Mouse (Mus musculus): ENCODE results near the gene Rpl38. TPM values are rescaled to one million over a fixed set of nuclear protein-coding genes. Genes with fewer than 3 reads are reported as not detected.

Gene Rpl38
- 1,440 and 1,641 TPM in 2 replicates for polyA plus RNA-seq (2014; fragmentation: Nextera tagmentation; extraction: Ambion mirVana)

DNA sequence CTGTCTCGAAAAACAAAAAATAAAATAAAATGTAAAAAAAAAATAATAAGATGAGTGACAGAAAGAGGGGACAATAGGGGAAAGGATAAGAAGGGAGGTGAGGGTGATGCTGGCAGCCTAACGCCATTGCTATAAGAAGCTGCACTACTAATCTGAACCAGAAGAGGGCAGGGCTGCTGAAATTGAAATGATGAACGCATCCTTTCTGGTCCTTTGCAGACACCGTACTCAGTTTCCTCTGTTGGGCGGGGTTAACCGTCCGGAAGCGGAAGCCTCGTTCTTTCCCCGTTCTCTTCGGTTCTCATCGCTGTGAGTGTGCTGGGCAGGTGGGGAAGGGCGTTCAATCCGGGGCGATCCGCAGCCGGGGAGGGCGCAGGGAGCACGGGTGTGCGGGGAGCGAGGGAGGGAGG lies at the start of gene Rpl38:
TSS of gene Rpl38 (plus strand) at position 224 of the 410 bp plus-strand sequence.
- H3K9ac ChIP-seq (ENCODE audit: low read depth, low read length), result peak within 1 kb of the TSS; percentile 96
- no peaks in the 10 kb centered on the region for H3K9me3 ChIP-seq (ENCODE audit: control insufficient read depth, low read length)
- WGBS, result 0% methylated on average over 18 of the region's 21 CpGs

DNA sequence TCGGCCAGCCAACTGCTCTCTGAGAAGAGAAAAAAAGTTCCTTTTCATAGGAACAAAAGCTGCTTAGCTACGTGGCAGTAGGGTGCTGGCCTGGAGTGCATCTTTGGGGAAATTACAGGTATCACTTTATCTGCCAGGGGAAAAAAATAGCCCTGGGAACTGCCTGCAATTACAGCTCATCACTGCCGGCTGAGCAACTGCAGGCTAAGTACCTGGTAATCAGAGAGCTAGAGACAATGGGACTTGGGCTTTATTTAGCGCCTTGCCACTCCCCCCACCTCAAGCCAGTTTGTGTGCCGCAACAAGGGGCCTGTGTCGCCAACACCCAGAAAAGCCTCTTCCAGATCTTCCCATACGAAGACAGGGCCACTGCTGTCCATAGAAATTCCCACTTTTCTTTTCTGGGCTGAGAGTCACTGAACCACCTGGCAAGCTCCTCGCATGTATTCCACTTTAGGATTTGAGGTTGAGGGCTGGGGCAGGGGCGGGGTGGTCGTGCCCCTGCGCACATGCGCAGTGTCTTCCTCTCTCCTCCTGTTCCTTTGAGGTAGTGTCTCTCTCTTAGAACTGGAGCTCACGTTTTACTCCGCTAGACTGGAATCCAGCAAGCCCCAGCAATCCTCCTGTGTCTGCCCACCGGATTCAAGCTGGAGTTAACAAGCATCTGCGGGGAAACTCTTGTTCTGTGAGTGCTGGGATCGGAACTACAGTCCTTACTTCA lies 49.5 kb upstream of the Rpl38 start:
- H3K36me3 ChIP-seq (ENCODE audit: control insufficient read depth, insufficient read depth, low read length), result no peaks in the 10 kb centered on the region
- no peak overlapping the region for H3K27ac ChIP-seq (ENCODE audit: low read depth, low read length)
- ATAC-seq (replicated peaks; ENCODE audit: low FRiP score), result no peak
- H3K4me1 ChIP-seq (replicated peaks; ENCODE audit: control insufficient read depth, insufficient read depth, low read length), result no peaks in the 10 kb centered on the region
- H3K9ac ChIP-seq (ENCODE audit: low read depth, low read length), result no peak overlapping the region
- no peaks in the 10 kb centered on the region for H3K27me3 ChIP-seq (replicated peaks; ENCODE audit: control insufficient read depth, insufficient read depth, low read length)
- DNase-seq (ENCODE audit: low spot score), result no peak
- no peak overlapping the region for H3K4me3 ChIP-seq (ENCODE audit: low read depth, low read length)
- H3K9me3 ChIP-seq (ENCODE audit: control insufficient read depth, low read length), result no peaks in the 10 kb centered on the region
- H3K4me2 ChIP-seq, result no peak overlapping the region
- WGBS, result 47% methylated on average over 17 of the region's 17 CpGs

More for the DNA sequence above, at the start of gene Rpl38:
- H3K27me3 ChIP-seq (replicated peaks; ENCODE audit: control insufficient read depth, insufficient read depth, low read length), result peaks cover 4% of the 10 kb centered on the region; the same call in 1 of the 2 replicates
- DNase-seq (ENCODE audit: low spot score) (peak; percentile 86), ATAC-seq (replicated peaks; ENCODE audit: low FRiP score) (peak; percentile 82)
- H3K4me2 ChIP-seq, result peak within 1 kb of the TSS; percentile 95
- peak within 1 kb of the TSS; percentile 77 for H3K4me3 ChIP-seq (ENCODE audit: low read depth, low read length)
- H3K4me1 ChIP-seq (replicated peaks; ENCODE audit: control insufficient read depth, insufficient read depth, low read length), result peaks cover 26% of the 10 kb centered on the region
- peaks cover 30% of the 10 kb centered on the region for H3K36me3 ChIP-seq (ENCODE audit: control insufficient read depth, insufficient read depth, low read length)
- H3K27ac ChIP-seq (ENCODE audit: low read depth, low read length), result peak within 1 kb of the TSS; percentile 90

GRCm38 (mm10) chr11:114626071-114626690 lies 42.1 kb upstream of the Rpl38 start:
- Histone ChIP-seq H3K36me3 (ENCODE audit: control insufficient read depth, insufficient read depth, low read length) (no peaks in the 10 kb centered on the region), H3K4me1 (replicated peaks; ENCODE audit: control insufficient read depth, insufficient read depth, low read length) (no peaks in the 10 kb centered on the region), H3K27ac (ENCODE audit: low read depth, low read length) (no peak overlapping the region), H3K4me3 (ENCODE audit: low read depth, low read length) (no peak overlapping the region), H3K4me2 (no peak overlapping the region), H3K27me3 (replicated peaks; ENCODE audit: control insufficient read depth, insufficient read depth, low read length) (no peaks in the 10 kb centered on the region), H3K9ac (ENCODE audit: low read depth, low read length) (no peak overlapping the region), H3K9me3 (ENCODE audit: control insufficient read depth, low read length) (peaks cover 3% of the 10 kb centered on the region; the same call in 1 of the 2 replicates)
- DNase-seq (ENCODE audit: low spot score) (no peak), ATAC-seq (replicated peaks; ENCODE audit: low FRiP score) (no peak)
- WGBS, result 86% methylated on average over 13 of the region's 13 CpGs

DNA sequence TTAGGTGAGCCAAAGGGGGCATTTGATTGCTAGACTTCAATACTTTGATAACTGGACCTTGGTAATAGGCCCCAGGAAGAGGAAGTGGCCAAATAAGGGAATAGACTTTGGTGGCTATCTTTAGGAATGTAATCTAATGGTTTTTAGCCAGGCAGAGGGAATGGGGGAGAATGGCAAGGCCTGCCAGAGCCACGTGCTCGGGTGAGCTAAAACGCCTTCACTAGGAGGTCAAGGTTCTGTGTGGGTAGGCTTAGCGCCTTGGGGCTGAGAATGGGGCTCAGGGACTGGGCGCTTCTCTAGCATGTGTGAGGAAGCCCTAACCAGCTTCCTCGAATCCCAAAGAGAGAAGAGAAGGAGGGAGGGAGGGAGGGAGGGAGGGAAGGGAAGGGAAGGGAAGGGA lies 41.3 kb upstream of the Rpl38 start:
- Histone ChIP-seq H3K9me3 (ENCODE audit: control insufficient read depth, low read length) (peaks cover 3% of the 10 kb centered on the region; the same call in 1 of the 2 replicates), H3K4me2 (no peak overlapping the region), H3K4me3 (ENCODE audit: low read depth, low read length) (no peak overlapping the region), H3K4me1 (replicated peaks; ENCODE audit: control insufficient read depth, insufficient read depth, low read length) (no peaks in the 10 kb centered on the region), H3K9ac (ENCODE audit: low read depth, low read length) (no peak overlapping the region), H3K36me3 (ENCODE audit: control insufficient read depth, insufficient read depth, low read length) (no peaks in the 10 kb centered on the region), H3K27me3 (replicated peaks; ENCODE audit: control insufficient read depth, insufficient read depth, low read length) (0 out of 2 replicates have a peak, but pooled peaks cover 2% of the 10 kb centered on the region), H3K27ac (ENCODE audit: low read depth, low read length) (no peak overlapping the region)
- ATAC-seq (replicated peaks; ENCODE audit: low FRiP score), result no peak
- no peak for DNase-seq (ENCODE audit: low spot score)
- 48% methylated on average over 4 of the region's 6 CpGs for WGBS

DNA sequence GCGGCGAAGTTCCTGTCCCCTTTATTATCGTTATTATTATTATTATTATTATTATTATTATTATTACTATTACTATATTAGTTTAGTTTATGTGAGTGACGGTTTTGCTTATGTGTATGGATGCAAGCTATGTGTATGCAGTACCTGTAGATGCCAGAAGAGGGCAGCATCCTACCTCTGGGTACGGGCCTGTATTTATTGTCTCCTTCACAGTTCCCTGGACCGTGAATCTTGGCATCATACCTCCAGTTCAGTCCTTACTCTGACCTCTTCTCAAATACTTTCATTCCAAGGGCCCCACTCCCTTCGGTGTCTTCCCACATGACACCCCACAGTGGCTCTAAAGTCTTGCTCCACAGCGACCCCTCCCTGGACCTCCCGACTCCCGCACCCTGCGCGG lies 40.3 kb upstream of the Rpl38 start:
- Histone ChIP-seq H3K27ac (ENCODE audit: low read depth, low read length) (no peak overlapping the region), H3K27me3 (replicated peaks; ENCODE audit: control insufficient read depth, insufficient read depth, low read length) (0 out of 2 replicates have a peak, but pooled peaks cover 2% of the 10 kb centered on the region), H3K9me3 (ENCODE audit: control insufficient read depth, low read length) (peaks cover 3% of the 10 kb centered on the region; the same call in 1 of the 2 replicates), H3K9ac (ENCODE audit: low read depth, low read length) (no peak overlapping the region), H3K4me1 (replicated peaks; ENCODE audit: control insufficient read depth, insufficient read depth, low read length) (no peaks in the 10 kb centered on the region), H3K36me3 (ENCODE audit: control insufficient read depth, insufficient read depth, low read length) (no peaks in the 10 kb centered on the region), H3K4me2 (no peak overlapping the region), H3K4me3 (ENCODE audit: low read depth, low read length) (no peak overlapping the region)
- 68% methylated on average over 12 of the region's 12 CpGs for WGBS
- DNase-seq (ENCODE audit: low spot score), result no peak
- ATAC-seq (replicated peaks; ENCODE audit: low FRiP score), result no peak

GRCm38 (mm10) chr11:114630044-114630443 lies 38.3 kb upstream of the Rpl38 start:
- 71% methylated on average over 5 of the region's 5 CpGs for WGBS
- no peak for ATAC-seq (replicated peaks; ENCODE audit: low FRiP score)
- H3K27ac ChIP-seq (ENCODE audit: low read depth, low read length), result no peak overlapping the region

GRCm38 (mm10) chr11:114632266-114632665 lies 36.1 kb upstream of the Rpl38 start:
- WGBS, result 73% methylated on average over 8 of the region's 8 CpGs
- ATAC-seq (replicated peaks; ENCODE audit: low FRiP score), result no peak
- H3K36me3 ChIP-seq (ENCODE audit: control insufficient read depth, insufficient read depth, low read length), result no peaks in the 10 kb centered on the region
- peaks cover 10% of the 10 kb centered on the region; the same call in 1 of the 2 replicates for H3K27me3 ChIP-seq (replicated peaks; ENCODE audit: control insufficient read depth, insufficient read depth, low read length)
- H3K4me3 ChIP-seq (ENCODE audit: low read depth, low read length), result no peak overlapping the region
- no peak for DNase-seq (ENCODE audit: low spot score)
- H3K27ac ChIP-seq (ENCODE audit: low read depth, low read length), result no peak overlapping the region
- no peak overlapping the region for H3K4me2 ChIP-seq
- H3K4me1 ChIP-seq (replicated peaks; ENCODE audit: control insufficient read depth, insufficient read depth, low read length), result no peaks in the 10 kb centered on the region
- H3K9me3 ChIP-seq (ENCODE audit: control insufficient read depth, low read length), result peaks cover 3% of the 10 kb centered on the region; the same call in 1 of the 2 replicates
- H3K9ac ChIP-seq (ENCODE audit: low read depth, low read length), result no peak overlapping the region

More at GRCm38 (mm10) chr11:114630044-114630443, 38.3 kb upstream of the Rpl38 start:
- Histone ChIP-seq H3K36me3 (ENCODE audit: control insufficient read depth, insufficient read depth, low read length) (no peaks in the 10 kb centered on the region), H3K4me3 (ENCODE audit: low read depth, low read length) (no peak overlapping the region), H3K4me2 (no peak overlapping the region), H3K4me1 (replicated peaks; ENCODE audit: control insufficient read depth, insufficient read depth, low read length) (no peaks in the 10 kb centered on the region), H3K27me3 (replicated peaks; ENCODE audit: control insufficient read depth, insufficient read depth, low read length) (0 out of 2 replicates have a peak, but pooled peaks cover 7% of the 10 kb centered on the region), H3K9ac (ENCODE audit: low read depth, low read length) (no peak overlapping the region), H3K9me3 (ENCODE audit: control insufficient read depth, low read length) (peaks cover 3% of the 10 kb centered on the region; the same call in 1 of the 2 replicates)
- DNase-seq (ENCODE audit: low spot score), result no peak

GRCm38 (mm10) chr11:114636292-114636691 lies 32.0 kb upstream of the Rpl38 start:
- peaks cover 3% of the 10 kb centered on the region; the same call in 1 of the 2 replicates for H3K4me1 ChIP-seq (replicated peaks; ENCODE audit: control insufficient read depth, insufficient read depth, low read length)
- no peak overlapping the region for H3K27ac ChIP-seq (ENCODE audit: low read depth, low read length)
- DNase-seq (ENCODE audit: low spot score), result peak; percentile 80
- H3K27me3 ChIP-seq (replicated peaks; ENCODE audit: control insufficient read depth, insufficient read depth, low read length), result peaks cover 22% of the 10 kb centered on the region
- WGBS, result under 1% methylated on average over 6 of the region's 6 CpGs
- H3K9me3 ChIP-seq (ENCODE audit: control insufficient read depth, low read length), result no peaks in the 10 kb centered on the region
- H3K4me2 ChIP-seq, result no peak overlapping the region
- H3K36me3 ChIP-seq (ENCODE audit: control insufficient read depth, insufficient read depth, low read length), result no peaks in the 10 kb centered on the region
- peak; percentile 51; the same call in 1 of the 2 replicates for ATAC-seq (replicated peaks; ENCODE audit: low FRiP score)
- H3K9ac ChIP-seq (ENCODE audit: low read depth, low read length), result no peak overlapping the region
- H3K4me3 ChIP-seq (ENCODE audit: low read depth, low read length), result no peak overlapping the region

Measured in liver, embryonic 11.5 days (tissue).